Mouse (Mus musculus) heart, embryonic 16.5 days (tissue): Measurements from ENCODE around the gene Sh2d4b. TPM values are rescaled to one million over a fixed set of nuclear protein-coding genes. Genes with fewer than 3 reads are reported as not detected.

Experiments
- ATAC-seq: fragments of 200-750 bp; cut with Nextera tagmentation; replicated peaks from 2 replicates; pipeline ENCODE4 v1.8.0; 2017; ENCODE audit warnings: moderate number of reproducible peaks; ENCODE audit not compliant: insufficient read depth, low FRiP score; ENCODE audit errors: extremely low read depth
- H3K27ac ChIP-seq: fragments of 300-500 bp; sonication (generic); 2 replicates; pipeline ENCODE4 v1.5.1; 2014; ENCODE audit warnings: mild to moderate bottlenecking, low read length, control low read depth, moderate library complexity
- H3K27me3 ChIP-seq: fragments of 300-500 bp; sonication (generic); 2 replicates; pipeline ENCODE4 v1.6.1; 2014; ENCODE audit warnings: low read length, mixed read lengths; ENCODE audit not compliant: control insufficient read depth, insufficient read depth
- H3K36me3 ChIP-seq: fragments of 300-500 bp; sonication (generic); 2 replicates; pipeline ENCODE4 v1.6.1; 2014; ENCODE audit not compliant: control insufficient read depth, insufficient read depth
- H3K4me1 ChIP-seq: fragments of 300-500 bp; sonication (generic); 2 replicates; pipeline ENCODE4 v1.6.1; 2014; ENCODE audit warnings: low read length, mixed read lengths; ENCODE audit not compliant: control insufficient read depth, insufficient read depth
- H3K4me2 ChIP-seq: fragments of 300-500 bp; sonication (generic); 2 replicates; pipeline ENCODE4 v1.6.1; 2014; ENCODE audit warnings: low read depth, mild to moderate bottlenecking, control low read depth, low read length
- H3K4me3 ChIP-seq: fragments of 300-500 bp; sonication (generic); 2 replicates; pipeline ENCODE4 v1.5.1; 2014; ENCODE audit warnings: mild to moderate bottlenecking, control low read depth, low read length
- H3K9ac ChIP-seq: fragments of 300-500 bp; sonication (generic); 2 replicates; pipeline ENCODE4 v1.6.1; 2014; ENCODE audit warnings: low read length, control low read depth
- H3K9me3 ChIP-seq: fragments of 300-500 bp; sonication (generic); replicated peaks from 2 replicates; pipeline ENCODE4 v1.6.1; 2016; ENCODE audit warnings: low read length; ENCODE audit not compliant: control insufficient read depth
- WGBS: fragments of 180-500 bp; shearing (Covaris S2); extraction: QIAGEN DNeasy Blood & Tissue Kit; methylation state at CpG from one replicate; pipeline ENCODE4 v1.1.7; 2014; 5-methylcytosine and 5-hydroxymethylcytosine counted together
- polyA plus RNA-seq: library from polyadenylated mRNA; unstranded; fragments of >200 nt; fragmentation: Nextera tagmentation; extraction: Ambion mirVana; gene quantifications from 2 replicates; pipeline ENCODE4 v1.2.1, GENCODE M21; 2015

Gene Sh2d4b
- polyA plus RNA-seq, 1 experiment from 2014 or later: 4.3 TPM

- no peak for ATAC-seq
- Histone ChIP-seq H3K27ac (no peak overlapping the region), H3K27me3 (no peaks in the 10 kb centered on the region), H3K4me3 (no peak overlapping the region), H3K9ac (no peak overlapping the region), H3K4me1 (0 out of 2 replicates have a peak, but pooled peaks cover 3% of the 10 kb centered on the region), H3K4me2 (no peak overlapping the region), H3K36me3 (no peaks in the 10 kb centered on the region), H3K9me3 (no peaks in the 10 kb centered on the region)
- WGBS: 74% methylated on average over 3 of the region's 3 CpGs
These were observed 4.8 kb upstream of the Sh2d4b start for GRCm38 (mm10) chr14:40897916-40898315.

DNA sequence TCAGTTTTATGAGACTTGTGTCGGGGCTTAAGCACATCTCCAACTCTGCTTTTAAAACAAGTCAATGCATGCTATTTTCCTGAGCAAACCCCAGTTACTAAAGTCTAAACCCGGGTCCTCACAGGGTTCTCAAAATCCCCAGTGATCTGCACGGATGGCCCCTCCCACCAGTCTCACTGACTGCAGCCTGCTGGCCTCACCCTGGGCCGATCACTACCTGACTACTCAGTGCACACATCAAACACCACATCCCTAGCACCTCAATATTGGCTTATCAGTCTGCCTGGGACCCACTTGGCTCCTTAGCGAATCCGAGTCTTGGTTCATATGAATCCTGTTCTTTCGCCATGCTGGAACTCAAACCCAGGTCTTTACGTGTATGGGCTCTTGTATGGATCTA, 2.6 kb upstream of the Sh2d4b start:
- no peaks in the 10 kb centered on the region for H3K9me3 ChIP-seq
- no peak overlapping the region for H3K4me3 ChIP-seq
- WGBS: 70% methylated on average over 8 of the region's 8 CpGs
- H3K27ac ChIP-seq: no peak overlapping the region
- no peaks in the 10 kb centered on the region for H3K27me3 ChIP-seq
- H3K9ac ChIP-seq: no peak overlapping the region
- H3K4me1 ChIP-seq: 0 out of 2 replicates have a peak, but pooled peaks cover 3% of the 10 kb centered on the region
- no peak for ATAC-seq
- no peak overlapping the region for H3K4me2 ChIP-seq
- no peaks in the 10 kb centered on the region for H3K36me3 ChIP-seq

DNA sequence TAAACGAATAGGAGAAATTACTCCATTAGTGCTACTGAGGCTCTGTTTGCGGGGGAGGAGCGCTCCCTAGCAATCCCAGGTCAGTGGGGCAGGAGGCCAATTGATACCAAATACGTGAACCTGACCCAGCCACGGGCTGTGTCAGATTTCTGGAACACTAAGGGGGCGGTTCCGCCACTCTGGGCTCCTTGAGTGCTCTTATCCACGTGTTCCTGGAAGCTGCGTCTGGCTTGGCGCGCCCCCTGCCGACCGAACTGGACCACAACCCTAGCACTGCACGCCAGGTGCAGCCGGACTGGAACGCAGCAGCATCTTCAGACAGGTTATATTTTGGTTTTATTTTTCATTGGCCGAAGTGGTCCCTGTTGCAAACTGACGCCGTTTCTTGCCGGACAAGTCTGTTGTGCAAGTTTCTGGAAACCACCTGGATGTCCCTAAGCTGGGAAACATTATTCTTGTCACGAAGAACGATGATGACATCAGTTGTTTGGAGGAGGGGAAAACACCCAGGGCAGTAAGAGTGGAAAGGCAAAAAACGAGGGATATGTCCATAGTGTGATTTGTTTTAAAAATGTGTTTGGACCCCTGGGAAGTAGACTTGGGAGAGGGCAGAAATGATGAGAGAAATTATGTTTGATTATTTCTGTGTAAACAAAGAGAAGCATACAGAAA, 1.6 kb upstream of the Sh2d4b start:
- no peaks in the 10 kb centered on the region for H3K27me3 ChIP-seq
- WGBS: 11% methylated on average over 23 of the region's 23 CpGs
- H3K9ac ChIP-seq: 0 out of 2 replicates have a peak overlapping the region, but pooled peaks have one; percentile 23
- peak; percentile 73; the same call in 1 of the 2 replicates for ATAC-seq
- no peaks in the 10 kb centered on the region for H3K36me3 ChIP-seq
- H3K4me3 ChIP-seq: peak overlapping the region; percentile 33
- H3K4me2 ChIP-seq: peak overlapping the region; percentile 61
- H3K27ac ChIP-seq: 0 out of 2 replicates have a peak overlapping the region, but pooled peaks have one; percentile 20
- 0 out of 2 replicates have a peak, but pooled peaks cover 3% of the 10 kb centered on the region for H3K4me1 ChIP-seq
- no peaks in the 10 kb centered on the region for H3K9me3 ChIP-seq

DNA sequence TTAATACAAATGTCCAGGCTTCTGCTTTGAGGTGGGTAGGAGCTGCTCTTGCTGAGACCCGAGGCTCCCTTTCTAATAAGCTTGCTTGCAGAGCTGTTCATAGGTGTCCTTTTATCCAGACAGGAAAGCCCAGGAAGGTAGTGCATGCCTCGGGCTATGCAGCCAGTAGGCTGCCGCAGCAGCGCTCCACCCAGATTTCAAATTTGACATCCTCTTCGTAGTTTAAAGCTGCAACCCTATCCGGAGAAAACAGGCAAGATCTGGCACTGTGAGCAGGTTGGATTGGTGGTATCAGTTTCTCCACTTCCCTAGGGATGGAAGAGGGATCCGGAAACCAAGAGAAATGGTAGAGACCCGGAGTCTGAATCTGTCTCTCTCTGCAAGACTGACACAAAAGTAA, 818 bp upstream of the Sh2d4b start:
- no peak; the same call in 1 of the 2 replicates for ATAC-seq
- no peaks in the 10 kb centered on the region for H3K27me3 ChIP-seq
- no peak overlapping the region for H3K4me3 ChIP-seq
- 0 out of 2 replicates have a peak, but pooled peaks cover 3% of the 10 kb centered on the region for H3K4me1 ChIP-seq
- no peak overlapping the region for H3K4me2 ChIP-seq
- no peaks in the 10 kb centered on the region for H3K9me3 ChIP-seq
- H3K9ac ChIP-seq: no peak overlapping the region
- H3K36me3 ChIP-seq: no peaks in the 10 kb centered on the region
- 0 out of 2 replicates have a peak overlapping the region, but pooled peaks have one; percentile 20 for H3K27ac ChIP-seq
- whole genome bisulfite sequencing: 59% methylated on average over 8 of the region's 8 CpGs

- no peak for ATAC-seq
- H3K4me3 ChIP-seq: no peak overlapping the region
- H3K9me3 ChIP-seq: no peaks in the 10 kb centered on the region
- no peaks in the 10 kb centered on the region for H3K36me3 ChIP-seq
- no peak overlapping the region for H3K9ac ChIP-seq
- 0 out of 2 replicates have a peak, but pooled peaks cover 3% of the 10 kb centered on the region for H3K4me1 ChIP-seq
- no peak overlapping the region for H3K4me2 ChIP-seq
- WGBS: 78% methylated on average over 7 of the region's 7 CpGs
- no peaks in the 10 kb centered on the region for H3K27me3 ChIP-seq
- no peak overlapping the region for H3K27ac ChIP-seq
These were observed 690 bp downstream of the Sh2d4b start for GRCm38 (mm10) chr14:40892326-40892825.

DNA sequence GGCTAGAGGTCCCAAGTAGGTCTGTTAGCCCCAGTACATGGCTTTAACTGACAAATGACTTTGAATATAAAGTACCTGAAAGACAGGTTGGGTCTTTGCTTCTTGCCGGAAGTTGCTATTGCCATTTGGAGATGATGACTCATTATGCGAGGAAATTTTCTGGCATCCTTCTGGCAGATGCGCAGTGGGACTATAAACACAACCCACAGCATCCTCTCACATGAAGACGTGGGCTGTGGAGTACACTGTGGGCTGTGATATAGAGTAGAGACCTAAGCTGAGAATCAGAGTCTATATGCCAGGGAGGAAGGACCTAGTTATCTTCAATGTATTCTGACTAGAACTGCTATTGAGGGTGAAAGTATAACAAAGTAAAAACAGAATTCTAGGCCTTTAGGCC, 1.6 kb downstream of the Sh2d4b start:
- Histone ChIP-seq H3K4me1 (0 out of 2 replicates have a peak, but pooled peaks cover 3% of the 10 kb centered on the region), H3K36me3 (no peaks in the 10 kb centered on the region), H3K27ac (no peak overlapping the region), H3K4me3 (no peak overlapping the region), H3K27me3 (no peaks in the 10 kb centered on the region), H3K9ac (no peak overlapping the region), H3K4me2 (no peak overlapping the region), H3K9me3 (no peaks in the 10 kb centered on the region)
- 85% methylated on average over 4 of the region's 4 CpGs for WGBS
- ATAC-seq: no peak

- Histone ChIP-seq H3K36me3 (no peaks in the 10 kb centered on the region), H3K4me3 (no peak overlapping the region), H3K27me3 (no peaks in the 10 kb centered on the region), H3K9me3 (no peaks in the 10 kb centered on the region), H3K9ac (no peak overlapping the region), H3K27ac (no peak overlapping the region), H3K4me2 (no peak overlapping the region), H3K4me1 (peaks cover 15% of the 10 kb centered on the region)
- no peak for ATAC-seq
- 54% methylated on average over 4 of the region's 4 CpGs for WGBS
These were observed 3.4 kb downstream of the Sh2d4b start for GRCm38 (mm10) chr14:40889704-40890103.

GRCm38 (mm10) chr14:40889181-40889580, 3.9 kb downstream of the Sh2d4b start:
- no peaks in the 10 kb centered on the region for H3K36me3 ChIP-seq

GRCm38 (mm10) chr14:40886428-40887202, 6.5 kb downstream of the Sh2d4b start:
- H3K27ac ChIP-seq: no peak overlapping the region
- ATAC-seq: no peak
- no peaks in the 10 kb centered on the region for H3K27me3 ChIP-seq
- no peaks in the 10 kb centered on the region for H3K36me3 ChIP-seq
- H3K4me2 ChIP-seq: no peak overlapping the region
- no peak overlapping the region for H3K4me3 ChIP-seq
- no peak overlapping the region for H3K9ac ChIP-seq
- 78% methylated on average over 6 of the region's 6 CpGs for WGBS
- peaks cover 15% of the 10 kb centered on the region for H3K4me1 ChIP-seq
- H3K9me3 ChIP-seq: no peaks in the 10 kb centered on the region

More at GRCm38 (mm10) chr14:40889181-40889580, 3.9 kb downstream of the Sh2d4b start:
- Histone ChIP-seq H3K4me2 (no peak overlapping the region), H3K4me3 (no peak overlapping the region), H3K27ac (no peak overlapping the region), H3K9me3 (no peaks in the 10 kb centered on the region), H3K4me1 (peaks cover 15% of the 10 kb centered on the region), H3K9ac (no peak overlapping the region), H3K27me3 (no peaks in the 10 kb centered on the region)
- whole genome bisulfite sequencing: 82% methylated on average over 2 of the region's 2 CpGs
- no peak for ATAC-seq
